ENCODE assay signal across 9 mouse cellular contexts in genomic region chr14:25646161-25646621, GRCm38 (mm10). TPM values are rescaled to one million over a fixed set of nuclear protein-coding genes. Genes with fewer than 3 reads are reported as not detected.
DNase-seq lines count a peak whose midpoint lies in the region; ATAC-seq lines count a peak whose summit lies in the region.
"Had no signal": no experiment of that assay in that cellular context is flagged by ENCODE, and none has a peak within 500 bp of the region (broad histone marks: within the 10 kb centered on the region; RNA-seq: fewer than 3 reads in every experiment).

No protein-coding gene starts in this region.

- H3K9ac ChIP-seq in embryonic facial prominence, embryonic 14.5 days (ENCODE audit: low read depth, low read length): no peak overlapping the region
- H3K9ac ChIP-seq: limb, embryonic 12.5 days had no signal

- no peak overlapping the region for H3K4me2 ChIP-seq in embryonic facial prominence, embryonic 14.5 days (ENCODE audit: low read depth, low read length)
- H3K4me2 ChIP-seq: limb, embryonic 12.5 days had no signal

- peak; percentile 87 for DNase-seq in ES-CJ7 (ENCODE audit: low read depth, low spot score)
- DNase-seq in adrenal gland, postnatal 14 days: peak; percentile 81
- peak; percentile 48 for DNase-seq in embryonic facial prominence, embryonic 14.5 days (ENCODE audit: low spot score)
- peak; percentile 69 to 82 for DNase-seq in heart, postnatal 14 days
- DNase-seq in layer of hippocampus, adult 8-10 months (ENCODE audit: low spot score in 2 of 2): peak; percentile 63 to 68
- peak; percentile 85 for DNase-seq in lung, postnatal 25 days (ENCODE audit: low spot score)
- peak; percentile 88 for DNase-seq in retina, embryonic 14.5 days (ENCODE audit: low spot score)
- peak; percentile 45 for DNase-seq in urinary bladder, postnatal 25 days (ENCODE audit: low spot score)

- no peaks in the 10 kb centered on the region for H3K27me3 ChIP-seq in embryonic facial prominence, embryonic 14.5 days (replicated peaks; ENCODE audit: control insufficient read depth, insufficient read depth, low read length)
- H3K27me3 ChIP-seq: limb, embryonic 12.5 days had no signal

- ATAC-seq in embryonic facial prominence, embryonic 14.5 days (ENCODE audit: low read depth): peak; percentile 24; the same call in 1 of the 2 replicates

- no peak overlapping the region for H3K4me3 ChIP-seq in embryonic facial prominence, embryonic 14.5 days (ENCODE audit: low read depth, low read length)
- H3K4me3 ChIP-seq: limb, embryonic 12.5 days had no signal

- 70% methylated on average over 2 of the region's 2 CpGs for WGBS in embryonic facial prominence, embryonic 14.5 days

- no peak overlapping the region for H3K27ac ChIP-seq in embryonic facial prominence, embryonic 14.5 days (replicated peaks; ENCODE audit: low read depth, low read length)
- H3K27ac ChIP-seq: limb, embryonic 12.5 days had no signal

- H3K36me3 ChIP-seq in embryonic facial prominence, embryonic 14.5 days (ENCODE audit: control insufficient read depth, insufficient read depth, low read length): peaks cover 90% of the 10 kb centered on the region

- H3K9me3 ChIP-seq in embryonic facial prominence, embryonic 14.5 days (ENCODE audit: control insufficient read depth, low read length): no peaks in the 10 kb centered on the region
- H3K9me3 ChIP-seq: limb, embryonic 12.5 days had no signal

- no peaks in the 10 kb centered on the region for H3K4me1 ChIP-seq in embryonic facial prominence, embryonic 14.5 days (ENCODE audit: control insufficient read depth, insufficient read depth, low read length)
- H3K4me1 ChIP-seq: limb, embryonic 12.5 days had no signal

- intact Hi-C loops in heart, postnatal 14 days (cut with DNase I): loop anchor here (10.0 kb wide), 1 partner anchor 61 kb away; no protein-coding TSS in a partner anchor

RNA-seq across cellular contexts. Expression of gene Ppif, which starts 47.8 kb away (rescaled TPM):
- total RNA-seq in adrenal gland, postnatal 14 days (2021): 52.4 and 53.9 TPM in 2 replicates
- polyA plus RNA-seq in embryonic facial prominence, embryonic 14.5 days (2014; fragmentation: Nextera tagmentation; extraction: Ambion mirVana): 27.3 and 28.4 TPM in 2 replicates
- total RNA-seq in heart, postnatal 14 days (2021): 100 to 1,000 TPM; 238 to 261 TPM
- 10 to 100 TPM; 25.5 to 30.6 (median 27.9) TPM for total RNA-seq in layer of hippocampus, adult 8-10 months (2022)
